Comparison of ENCODE assay signal across 8 mouse cellular contexts in genomic region chr17:22165722-22166294, GRCm38 (mm10). TPM values are rescaled to one million over a fixed set of nuclear protein-coding genes. Genes with fewer than 3 reads are reported as not detected.
A peak's percentile ranks its signal among the peaks of the same experiment; 100 is the strongest.
DNase-seq lines count a peak whose midpoint lies in the region; ATAC-seq and TF ChIP-seq lines count a peak whose summit lies in the region.
"Not testable (repeated sequence)": the region's sequence is repeated elsewhere in the genome, so short reads cannot be mapped to it uniquely, and the experiment has no call there.

Gene Zfp947, minus strand, starts transcription at chr17:22166190.

- peak within 1 kb of the TSS; percentile 60 for H3K4me2 ChIP-seq in forebrain, embryonic 12.5 days
- peak within 1 kb of the TSS; percentile 64 for H3K4me2 ChIP-seq in heart, embryonic 16.5 days (ENCODE audit: low read depth, low read length)
- peak within 1 kb of the TSS; percentile 68 for H3K4me2 ChIP-seq in liver, embryonic 12.5 days
- peak within 1 kb of the TSS; percentile 82 for H3K4me2 ChIP-seq in myocyte (ENCODE audit: low read depth)
- H3K4me2 ChIP-seq in stomach, embryonic 15.5 days: peak within 1 kb of the TSS; percentile 56

- H3K79me2 ChIP-seq in myocyte (ENCODE audit: control insufficient read depth, insufficient read depth): not testable (repeated sequence)

- H3K4me1 ChIP-seq in E14TG2a.4 (replicated peaks; ENCODE audit: low read depth, low read length); forebrain, embryonic 12.5 days; heart, embryonic 16.5 days (ENCODE audit: control insufficient read depth, insufficient read depth, low read length); liver, embryonic 12.5 days; stomach, embryonic 15.5 days: not testable (repeated sequence)

- ATAC-seq in forebrain, embryonic 12.5 days (ENCODE audit: low FRiP score): peak; percentile 91
- peak; percentile 93 for ATAC-seq in heart, embryonic 16.5 days (replicated peaks; ENCODE audit: extremely low read depth, insufficient read depth, low FRiP score)
- ATAC-seq in liver, embryonic 12.5 days: peak; percentile 90
- peak; percentile 93 for ATAC-seq in stomach, embryonic 15.5 days (ENCODE audit: insufficient read depth, low FRiP score, low read depth)

- not testable (repeated sequence) for TF ChIP-seq CTCF in E14TG2a.4 (conservative IDR thresholded peaks at IDR 0.05; ENCODE audit: low read length)

- H3K27ac ChIP-seq in forebrain, embryonic 12.5 days; liver, embryonic 12.5 days: not testable (repeated sequence)
- H3K27ac ChIP-seq in heart, embryonic 16.5 days (ENCODE audit: low read length): peak within 1 kb of the TSS; percentile 87
- H3K27ac ChIP-seq in stomach, embryonic 15.5 days: peak within 1 kb of the TSS; percentile 87

- H3K9me3 ChIP-seq in E14TG2a.4 (ENCODE audit: low read length); forebrain, embryonic 12.5 days; heart, embryonic 16.5 days (replicated peaks; ENCODE audit: control insufficient read depth, low read length); liver, embryonic 12.5 days (replicated peaks); stomach, embryonic 15.5 days: not testable (repeated sequence)

- not testable (repeated sequence) for H3K27me3 ChIP-seq in E14TG2a.4 (ENCODE audit: insufficient read depth, low read length); forebrain, embryonic 12.5 days; heart, embryonic 16.5 days (ENCODE audit: control insufficient read depth, insufficient read depth, low read length); liver, embryonic 12.5 days (replicated peaks); myocyte (ENCODE audit: control insufficient read depth, insufficient read depth, insufficient read length); stomach, embryonic 15.5 days (replicated peaks)

- DNase-seq in c-Kit-positive CD71-positive TER-119-negative erythroid progenitor cells, embryonic 14.5 days (ENCODE audit: low read depth): peak; percentile 10
- DNase-seq in kidney, postnatal 10 days: peak; percentile 76

- H3K36me3 ChIP-seq in E14TG2a.4 (ENCODE audit: insufficient read depth, low read length); forebrain, embryonic 12.5 days (replicated peaks); heart, embryonic 16.5 days (ENCODE audit: control insufficient read depth, insufficient read depth); liver, embryonic 12.5 days; myocyte (ENCODE audit: control insufficient read depth, insufficient read depth); stomach, embryonic 15.5 days: not testable (repeated sequence)

- WGBS in forebrain, embryonic 12.5 days: 2% methylated on average over 16 of the region's 16 CpGs
- WGBS in heart, embryonic 16.5 days: under 1% methylated on average over 16 of the region's 16 CpGs
- WGBS in liver, embryonic 12.5 days (ENCODE audit: insufficient replicate concordance): under 1% methylated on average over 16 of the region's 16 CpGs
- WGBS in stomach, embryonic 15.5 days: 0% methylated on average over 16 of the region's 16 CpGs

- TF ChIP-seq POLR2A in myocyte (IDR thresholded peaks at IDR 0.05; ENCODE audit: insufficient read length, low read depth): not testable (repeated sequence)

- peak within 1 kb of the TSS; percentile 56 for H3K9ac ChIP-seq in forebrain, embryonic 12.5 days
- peak within 1 kb of the TSS; percentile 80 for H3K9ac ChIP-seq in heart, embryonic 16.5 days (ENCODE audit: low read length)
- peak within 1 kb of the TSS; percentile 64 for H3K9ac ChIP-seq in liver, embryonic 12.5 days
- peak within 1 kb of the TSS; percentile 32; the same call in 1 of the 2 replicates for H3K9ac ChIP-seq in stomach, embryonic 15.5 days

- peak within 1 kb of the TSS; percentile 78 for H3K4me3 ChIP-seq in E14TG2a.4 (replicated peaks; ENCODE audit: low read length)
- H3K4me3 ChIP-seq in forebrain, embryonic 12.5 days (replicated peaks): peak within 1 kb of the TSS; percentile 52
- peak within 1 kb of the TSS; percentile 71 for H3K4me3 ChIP-seq in heart, embryonic 16.5 days (ENCODE audit: low read length)
- peak within 1 kb of the TSS; percentile 61 for H3K4me3 ChIP-seq in liver, embryonic 12.5 days
- peak within 1 kb of the TSS; percentile 36 for H3K4me3 ChIP-seq in myocyte
- H3K4me3 ChIP-seq in stomach, embryonic 15.5 days (replicated peaks): peak within 1 kb of the TSS; percentile 58

- not testable (repeated sequence) for H3ac ChIP-seq in myocyte (ENCODE audit: control insufficient read depth, insufficient read length)

TF ChIP-seq in myocyte, 11 proteins besides CTCF, POLR2A, EP300 and RAD21:
- TF ChIP-seq USF1 (IDR thresholded peaks at IDR 0.05; ENCODE audit: low read depth): peak; percentile 85

RNA-seq across cellular contexts. Expression of gene Zfp947, which starts in this region (rescaled TPM):
- polyA plus RNA-seq in forebrain, embryonic 12.5 days (2016; fragmentation: Nextera tagmentation; extraction: Ambion mirVana): 1.7 and 1.8 TPM in 2 replicates
- 2.3 and 2.7 TPM in 2 replicates for polyA plus RNA-seq in heart, embryonic 16.5 days (2015; fragmentation: Nextera tagmentation; extraction: Ambion mirVana)
- polyA plus RNA-seq in liver, embryonic 12.5 days (2016; fragmentation: Nextera tagmentation; extraction: Ambion mirVana): 0.68 and 0.77 TPM in 2 replicates
- polyA plus RNA-seq in myocyte (2012; fragmentation: generic; extraction: Trizol): 0.44 TPM
- polyA plus RNA-seq in stomach, embryonic 15.5 days (2015; fragmentation: Nextera tagmentation; extraction: Ambion mirVana): 2.7 and 4.1 TPM in 2 replicates

Comparison
In these comparisons a context has a peak if more than half of its experiments do, and no peak if none do; other contexts are left out.
1. Peak in ATAC-seq, H3K4me3 ChIP-seq, H3K9ac ChIP-seq and H3K4me2 ChIP-seq in liver, embryonic 12.5 days; RNA of the gene not detected or under 1 TPM.